Mouse (Mus musculus): ENCODE measurements around the gene Zfp738.
"Not testable (repeated sequence)": the region's sequence is repeated elsewhere in the genome, so short reads cannot be mapped to it uniquely, and the experiment has no call there.

The Zfp738 gene

GRCm38 (mm10) chr13:67686971-67687370 is at the start of gene Zfp738:
Gene Zfp738 (minus strand): TSS chr13:67687071.
- DNase-seq (ENCODE audit: low spot score), result no peak

GRCm38 (mm10) chr13:67734391-67734790 is 47.5 kb upstream of the Zfp738 start:
- not testable (repeated sequence) for DNase-seq (ENCODE audit: low spot score)

GRCm38 (mm10) chr13:67729441-67729840 is 42.6 kb upstream of the Zfp738 start:
- DNase-seq (ENCODE audit: low spot score), result peak; percentile 32

- peak; percentile 31 for DNase-seq (ENCODE audit: low spot score)
Measured at GRCm38 (mm10) chr13:67728641-67729318, 41.9 kb upstream of the Zfp738 start, which contains the start of gene Zfp65. Gene Zfp65 (minus strand): TSS chr13:67729173.

- no peak for DNase-seq (ENCODE audit: low spot score)
Measured at GRCm38 (mm10) chr13:67728106-67728505, 41.2 kb upstream of the Zfp738 start.

GRCm38 (mm10) chr13:67725331-67725730 is 38.5 kb upstream of the Zfp738 start:
- DNase-seq (ENCODE audit: low spot score), result not testable (repeated sequence)

GRCm38 (mm10) chr13:67723848-67724479 is 37.1 kb upstream of the Zfp738 start:
- DNase-seq (ENCODE audit: low spot score), result peak; percentile 79

GRCm38 (mm10) chr13:67683841-67684240 is 3.0 kb downstream of the Zfp738 start:
- DNase-seq (ENCODE audit: low spot score), result not testable (repeated sequence)

GRCm38 (mm10) chr13:67682959-67683735 is 3.7 kb downstream of the Zfp738 start:
- peak; percentile 72 for DNase-seq (ENCODE audit: low spot score)

- no peak for DNase-seq (ENCODE audit: low spot score)
Measured at GRCm38 (mm10) chr13:67674902-67675301, 12.0 kb downstream of the Zfp738 start.

- no peak for DNase-seq (ENCODE audit: low spot score)
Measured at GRCm38 (mm10) chr13:67652496-67652895, 34.4 kb downstream of the Zfp738 start.

- DNase-seq (ENCODE audit: low spot score), result peak; percentile 76
Measured at GRCm38 (mm10) chr13:67637294-67638007, 49.4 kb downstream of the Zfp738 start, which contains the start of the genes Gm49345 and Zfp729a. Gene Gm49345 (minus strand): TSS chr13:67637769. Gene Zfp729a (minus strand): TSS chr13:67637791.

GRCm38 (mm10) chr13:67610108-67610507 is 76.8 kb downstream of the Zfp738 start:
- DNase-seq (ENCODE audit: low spot score), result no peak

GRCm38 (mm10) chr13:67609066-67609876 is 77.6 kb downstream of the Zfp738 start, which contains the start of gene Zfp729b:
Gene Zfp729b (minus strand): TSS chr13:67609707.
- peak; percentile 80 for DNase-seq (ENCODE audit: low spot score)
